Mouse (Mus musculus): Measurements from ENCODE around the gene Myoz2.

- TF ChIP-seq POLR2A (IDR thresholded peaks at IDR 0.05; ENCODE audit: borderline replicate concordance, extremely low read depth, low read depth, low read length): no peak
- TF ChIP-seq CTCF (IDR thresholded peaks at IDR 0.05; ENCODE audit: insufficient read depth, low read length): no peak
These were observed 33.8 kb downstream of the Myoz2 start for GRCm38 (mm10) chr3:123001053-123001452.

Data from lung, adult 2 months (tissue).